Mouse (Mus musculus) mammary gland, adult 2 months (tissue): Measurements from ENCODE around the gene Hk1. TPM values are rescaled to one million over a fixed set of nuclear protein-coding genes. Genes with fewer than 3 reads are reported as not detected.

Source experiments
- polyA plus RNA-seq: library from polyadenylated mRNA; depleted of rRNA; stranded (reverse); fragments of >200 nt; gene quantifications from 2 replicates; pipeline ENCODE4 v1.2.3, GENCODE M21; 2012; ENCODE audit warnings: low replicate concordance; rRNA removed

Gene Hk1
- 24.7 and 40.6 TPM in 2 replicates for polyA plus RNA-seq

DNA sequence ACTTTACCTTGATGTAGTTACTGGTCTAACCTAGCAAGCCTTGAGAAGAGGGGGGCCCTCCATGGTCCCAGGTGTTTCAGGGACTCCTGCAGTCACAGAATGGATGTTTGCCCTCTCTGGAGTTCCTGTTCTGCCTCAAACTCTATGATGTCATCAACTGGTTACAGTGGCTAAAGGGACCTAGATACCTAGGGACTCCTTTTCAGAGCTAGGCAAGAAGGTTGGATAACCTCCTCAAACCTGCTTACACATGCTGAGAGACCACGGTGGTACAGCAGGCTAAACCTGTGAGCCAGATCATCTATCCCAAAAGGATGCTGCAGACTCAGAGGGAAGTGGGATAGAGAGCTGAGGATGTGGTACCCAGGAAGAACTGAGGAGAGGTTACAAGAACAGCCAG is at the start of gene Hk1:
TSS of gene Hk1 (minus strand) at position 101 of the 400 bp plus-strand sequence.

DNA sequence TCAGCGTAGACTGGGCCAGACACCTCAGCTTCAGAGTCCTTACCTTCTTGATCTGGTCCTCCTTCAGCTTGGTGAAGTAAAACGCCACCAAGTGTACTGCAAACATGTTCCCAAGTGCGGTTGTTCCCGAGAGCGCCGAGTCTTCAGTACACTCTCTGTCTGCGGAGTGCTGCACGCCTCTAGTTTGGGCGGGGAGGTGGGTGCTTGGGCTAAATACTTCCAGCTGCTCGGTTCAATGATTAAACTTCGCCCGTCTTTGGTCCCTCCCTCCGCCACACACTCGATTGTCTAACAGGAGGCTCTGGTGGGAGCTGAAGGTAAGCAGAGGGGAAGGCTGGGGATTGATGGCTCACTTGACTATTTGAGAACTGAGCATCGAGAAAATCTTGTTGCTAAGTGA is 42.5 kb upstream of the Hk1 start, which contains the start of gene Hkdc1:
TSS of gene Hkdc1 (minus strand) at position 237 of the 400 bp plus-strand sequence.

DNA sequence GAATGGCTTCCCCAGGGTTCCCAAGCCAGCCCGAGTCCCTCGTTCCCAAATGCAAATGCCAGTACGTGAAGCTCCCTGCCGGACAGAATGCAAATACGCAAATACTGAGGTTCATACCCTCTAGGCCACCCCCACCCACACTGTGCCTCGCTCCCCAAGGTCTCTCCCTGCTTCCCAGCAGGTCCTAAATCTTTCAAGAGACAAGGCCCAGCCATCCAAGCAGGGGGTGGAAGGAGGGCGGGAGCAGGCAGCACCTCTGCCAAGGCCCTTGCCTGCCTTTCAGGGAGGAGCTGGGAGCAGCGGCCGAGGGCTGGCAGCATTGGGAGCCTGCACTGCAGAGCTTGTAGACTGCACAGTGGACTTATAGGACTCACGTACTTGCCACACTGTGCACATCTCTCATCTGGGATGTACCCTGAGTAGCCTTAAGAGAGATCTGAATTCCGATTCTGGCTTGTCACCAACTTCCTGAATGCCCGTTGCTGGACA is 127.7 kb downstream of the Hk1 start, which contains the start of gene Tacr2:
TSS of gene Tacr2 (plus strand) at position 439 of the 489 bp plus-strand sequence.

DNA sequence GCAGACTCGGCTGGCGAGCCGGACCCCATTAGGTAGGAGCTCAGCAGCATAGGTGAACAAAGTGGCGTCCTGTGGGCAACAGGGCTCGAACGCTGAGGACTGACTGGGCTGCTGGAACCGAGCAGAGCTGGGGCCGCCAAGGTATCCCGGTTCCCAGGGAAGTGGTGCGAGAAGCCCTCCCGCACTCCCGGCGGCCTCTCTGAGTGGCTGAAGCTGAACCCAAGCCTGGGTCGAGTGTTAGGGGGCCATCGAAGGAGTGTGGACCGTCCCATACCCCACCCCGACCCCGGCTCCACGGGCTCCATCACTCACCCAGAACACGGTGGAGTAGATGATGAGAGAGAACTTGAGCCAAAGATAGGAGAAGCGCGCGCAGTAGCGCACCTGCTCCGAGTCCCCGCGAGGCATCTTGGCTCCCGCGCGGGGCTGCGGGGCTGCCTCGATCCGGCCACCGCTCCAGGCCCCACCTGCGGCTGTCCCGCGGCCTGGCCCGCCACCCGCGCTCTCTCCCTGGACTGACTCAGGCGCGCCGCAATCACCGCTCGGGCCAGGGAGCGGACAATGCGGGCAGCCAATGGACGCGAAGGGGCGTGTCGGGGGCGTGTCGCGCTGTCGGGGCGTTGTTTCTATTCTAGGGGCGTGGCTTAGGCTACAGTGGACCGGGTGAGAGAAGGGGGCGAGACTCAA is 148.9 kb downstream of the Hk1 start, which contains the start of gene Tspan15:
TSS of gene Tspan15 (minus strand) at position 544 of the 687 bp plus-strand sequence.

Other genes with a start within 250 kb of the Hk1 start
- not detected in 2 replicates for gene Neurog3, start 246.8 kb downstream of the Hk1 start, polyA plus RNA-seq
- 3.3 TPM in 2 replicates for gene Fam241b, start 236.0 kb downstream of the Hk1 start, polyA plus RNA-seq
- gene Tspan15, start 148.7 kb downstream of the Hk1 start, polyA plus RNA-seq, result 61.8 and 62.5 TPM in 2 replicates
- 0.34 TPM in 1 of 2 replicates, not detected in the other for gene Tacr2, start 127.5 kb downstream of the Hk1 start, polyA plus RNA-seq
- not detected in 2 replicates for gene Hkdc1, start 42.6 kb upstream of the Hk1 start, polyA plus RNA-seq
- gene 4930507D05Rik, start 69.6 kb upstream of the Hk1 start, polyA plus RNA-seq, result 0.07 and 0.18 TPM in 2 replicates
- gene Supv3l1, start 69.8 kb upstream of the Hk1 start, polyA plus RNA-seq, result 13.0 and 20.2 TPM in 2 replicates
- gene Vps26a, start 106.9 kb upstream of the Hk1 start, polyA plus RNA-seq, result 6.4 and 19.4 TPM in 2 replicates
- 38.9 and 42.1 TPM in 2 replicates for gene Srgn, start 147.5 kb upstream of the Hk1 start, polyA plus RNA-seq
- 26.9 and 47.2 TPM in 2 replicates for gene Kif1bp, start 198.5 kb upstream of the Hk1 start, polyA plus RNA-seq
- gene Ddx21, start 222.4 kb upstream of the Hk1 start, polyA plus RNA-seq, result 7.9 and 14.4 TPM in 2 replicates